Mouse (Mus musculus) activated CD4-positive, CD25-positive, alpha-beta regulatory T cell, adult 4 months (primary cell): Measurements from ENCODE around the gene Hspb1. TPM values are rescaled to one million over a fixed set of nuclear protein-coding genes. Genes with fewer than 3 reads are reported as not detected.

Experiments
- ATAC-seq: one replicate; pipeline ENCODE4 v1.8.0; 2017
- polyA plus RNA-seq, 2 experiments: library from polyadenylated mRNA; unstranded; fragments of 100-300 nt; shearing (Covaris generic); gene quantifications; one replicate each; pipeline ENCODE4 v1.2.1; 2017

Gene Hspb1
- polyA plus RNA-seq: not detected

DNA sequence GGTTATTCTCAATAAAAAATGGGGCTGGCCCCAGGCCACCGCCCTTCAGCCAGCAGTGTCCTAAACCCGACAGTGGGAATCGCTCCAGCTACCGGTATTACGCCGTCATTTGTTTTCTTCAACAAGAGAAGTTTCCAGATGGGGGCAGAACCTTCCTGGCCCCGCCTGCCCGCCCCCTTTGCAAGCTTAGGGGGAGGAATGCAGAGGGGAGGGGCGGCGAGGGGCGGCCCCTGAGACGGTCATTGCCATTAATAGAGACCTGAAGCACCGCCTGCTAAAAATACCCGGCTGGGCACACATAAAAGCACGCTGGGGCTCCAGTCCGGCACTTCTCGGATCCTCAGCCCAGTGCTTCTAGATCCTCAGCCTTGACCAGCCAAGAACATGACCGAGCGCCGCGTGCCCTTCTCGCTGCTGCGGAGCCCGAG lies at the start of gene Hspb1:
TSS of gene Hspb1 (plus strand) at position 245 of the 428 bp plus-strand sequence.
- no peak for ATAC-seq

DNA sequence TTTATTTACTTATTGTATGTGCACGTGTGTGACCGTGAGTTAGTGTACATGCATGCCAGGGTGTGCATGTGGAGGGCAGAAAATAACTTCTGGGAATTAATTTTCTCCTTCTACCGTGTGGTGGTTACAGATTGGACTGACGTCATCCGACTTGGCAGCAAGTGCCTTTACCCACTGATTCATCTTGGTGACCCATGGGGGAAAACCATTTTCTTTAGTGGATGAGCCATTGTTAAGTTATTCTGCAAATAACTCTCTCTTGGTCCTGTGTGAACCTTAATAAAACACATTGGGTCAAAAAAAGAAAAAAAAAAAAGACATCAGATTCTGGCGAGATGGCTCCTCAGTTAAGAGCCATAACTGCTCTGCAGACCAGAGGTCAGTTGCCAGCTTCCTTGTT lies 46.1 kb upstream of the Hspb1 start:
- ATAC-seq: no peak

DNA sequence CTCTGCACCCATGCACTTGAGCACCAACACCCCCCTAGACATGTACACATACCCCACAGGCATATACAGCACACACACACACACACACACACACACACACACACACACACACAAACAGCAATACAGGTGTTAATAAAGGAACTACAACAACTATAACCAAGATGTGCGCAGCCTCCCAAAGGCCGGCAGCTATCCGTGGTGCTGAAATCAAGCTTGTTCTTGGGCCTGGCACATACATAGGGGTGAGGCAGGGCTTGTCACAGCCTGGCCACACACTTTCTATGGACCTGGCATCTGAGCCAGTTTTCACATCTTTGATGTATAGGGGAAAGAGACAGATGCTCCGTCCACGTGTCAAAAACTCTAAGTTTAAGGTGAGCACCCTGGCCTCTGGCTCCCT lies 44.3 kb upstream of the Hspb1 start:
- no peak for ATAC-seq

GRCm38 (mm10) chr5:135845676-135846320 lies 41.9 kb upstream of the Hspb1 start:
- no peak for ATAC-seq

DNA sequence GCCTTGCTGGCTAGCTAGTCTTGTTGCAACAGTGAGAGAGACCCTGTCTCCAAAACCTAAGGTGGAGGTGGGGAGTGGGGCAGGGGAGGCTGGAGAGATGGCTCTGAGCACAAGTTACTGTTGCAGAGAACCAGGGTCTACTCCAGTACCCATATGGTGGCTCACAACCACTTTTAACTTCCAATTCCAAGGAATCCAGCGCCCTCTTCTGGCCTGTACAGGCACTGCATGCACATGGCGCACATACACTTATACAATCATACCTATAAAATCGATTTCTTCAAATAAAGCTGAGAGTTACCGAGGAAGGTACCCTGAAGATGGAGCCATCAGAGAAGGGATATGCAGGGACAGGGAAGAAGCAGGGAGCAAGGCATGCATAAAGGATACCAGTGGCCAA lies 40.3 kb upstream of the Hspb1 start:
- ATAC-seq: no peak

GRCm38 (mm10) chr5:135847881-135848280 lies 39.8 kb upstream of the Hspb1 start:
- no peak for ATAC-seq

DNA sequence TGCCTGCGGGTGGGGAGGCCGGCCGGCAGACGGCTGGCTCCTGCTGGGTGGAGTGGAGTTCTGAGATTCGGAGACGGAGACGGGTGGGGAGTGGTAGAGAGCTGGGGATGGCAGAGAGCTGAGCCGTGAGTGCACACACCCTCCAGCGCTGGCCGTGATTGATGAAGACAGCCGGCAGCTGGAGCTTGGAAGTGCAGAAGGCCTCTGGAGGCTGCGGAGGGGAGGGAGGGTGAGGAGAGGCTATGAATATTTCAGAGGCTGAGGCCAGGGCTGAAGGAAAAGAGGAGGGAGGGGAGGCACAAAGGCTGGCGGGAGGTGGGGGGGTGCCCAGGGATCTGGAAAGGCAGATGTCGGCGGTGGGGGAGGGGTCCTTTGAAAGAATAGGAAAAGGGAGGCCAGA lies 36.7 kb upstream of the Hspb1 start:
- ATAC-seq: no peak

DNA sequence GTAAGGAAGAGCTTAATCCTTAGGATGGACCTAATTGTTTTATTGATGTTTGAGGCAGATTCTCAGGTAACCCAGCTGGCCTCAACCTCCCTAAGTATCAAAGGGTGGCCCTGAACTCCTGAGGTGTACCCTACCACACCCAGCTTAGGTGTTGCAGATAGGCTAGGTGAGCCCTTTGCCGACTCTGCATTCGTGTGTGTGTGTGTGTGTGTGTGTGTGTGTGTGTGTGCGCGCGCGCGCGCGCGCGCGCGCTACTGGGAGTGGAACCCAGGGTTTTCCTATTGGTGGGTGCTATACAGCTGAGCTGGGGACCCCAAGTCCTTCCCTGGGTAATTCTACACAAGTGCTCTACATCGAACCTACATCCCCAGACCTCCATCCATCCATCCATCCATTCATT lies 36.2 kb upstream of the Hspb1 start:
- ATAC-seq: no peak

GRCm38 (mm10) chr5:135852421-135852820 lies 35.3 kb upstream of the Hspb1 start:
- ATAC-seq: no peak

DNA sequence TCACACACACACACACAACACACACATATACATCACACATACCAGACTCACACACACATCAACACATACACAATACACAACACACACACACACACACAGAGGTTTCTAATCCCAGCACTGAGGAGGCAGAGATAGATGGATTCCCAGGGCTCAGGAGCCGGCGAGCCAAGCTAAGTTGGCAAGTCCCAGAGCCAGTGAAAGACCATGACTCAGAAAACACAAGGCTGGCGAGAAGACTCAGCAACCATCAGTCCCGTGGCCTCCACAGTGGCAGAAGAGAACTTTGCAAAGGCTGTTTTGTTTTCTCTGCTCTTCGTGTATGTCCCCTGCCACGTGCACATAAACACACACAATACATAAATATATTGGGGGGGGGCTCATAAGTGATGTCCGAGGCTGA lies 34.0 kb upstream of the Hspb1 start:
- no peak for ATAC-seq

DNA sequence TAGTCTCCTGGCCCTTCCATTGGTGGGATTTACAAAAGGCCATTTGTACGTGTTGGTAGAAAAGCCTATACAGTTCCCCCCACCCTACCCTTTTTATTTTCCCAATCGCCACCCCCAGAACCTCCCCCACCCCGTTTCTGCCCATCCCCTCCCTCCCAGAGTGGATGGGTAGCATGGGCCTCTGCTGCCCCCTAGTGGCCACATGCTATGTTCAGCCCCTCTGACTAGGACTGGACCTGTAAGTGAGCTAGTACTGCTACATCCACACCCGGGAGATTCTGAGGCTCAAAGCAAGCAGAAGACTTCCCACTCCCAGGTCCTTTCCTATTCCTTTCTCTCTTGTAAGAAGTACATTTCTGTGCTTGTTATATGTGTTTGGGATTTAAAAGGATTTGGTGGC lies 32.6 kb upstream of the Hspb1 start:
- ATAC-seq: no peak

DNA sequence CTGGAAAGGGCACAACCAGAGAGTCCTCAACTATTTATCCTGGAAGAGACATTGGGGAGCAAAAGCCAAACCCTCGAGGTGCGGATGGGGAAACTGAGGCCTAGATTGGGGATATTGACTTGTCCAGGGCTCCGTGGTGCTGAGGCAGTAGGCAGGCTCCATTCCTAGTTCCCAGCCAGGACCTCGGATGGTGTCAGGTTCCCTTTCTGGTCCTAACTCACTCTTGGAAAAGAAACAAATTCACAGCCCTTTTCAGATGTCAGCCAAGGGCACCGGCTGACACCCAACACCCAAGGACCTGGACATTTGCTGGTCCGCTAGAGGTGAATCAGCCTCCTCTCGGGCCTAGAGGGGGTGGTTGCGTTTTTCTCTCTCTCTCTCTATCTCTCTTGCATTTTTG lies 21.1 kb upstream of the Hspb1 start:
- no peak for ATAC-seq

DNA sequence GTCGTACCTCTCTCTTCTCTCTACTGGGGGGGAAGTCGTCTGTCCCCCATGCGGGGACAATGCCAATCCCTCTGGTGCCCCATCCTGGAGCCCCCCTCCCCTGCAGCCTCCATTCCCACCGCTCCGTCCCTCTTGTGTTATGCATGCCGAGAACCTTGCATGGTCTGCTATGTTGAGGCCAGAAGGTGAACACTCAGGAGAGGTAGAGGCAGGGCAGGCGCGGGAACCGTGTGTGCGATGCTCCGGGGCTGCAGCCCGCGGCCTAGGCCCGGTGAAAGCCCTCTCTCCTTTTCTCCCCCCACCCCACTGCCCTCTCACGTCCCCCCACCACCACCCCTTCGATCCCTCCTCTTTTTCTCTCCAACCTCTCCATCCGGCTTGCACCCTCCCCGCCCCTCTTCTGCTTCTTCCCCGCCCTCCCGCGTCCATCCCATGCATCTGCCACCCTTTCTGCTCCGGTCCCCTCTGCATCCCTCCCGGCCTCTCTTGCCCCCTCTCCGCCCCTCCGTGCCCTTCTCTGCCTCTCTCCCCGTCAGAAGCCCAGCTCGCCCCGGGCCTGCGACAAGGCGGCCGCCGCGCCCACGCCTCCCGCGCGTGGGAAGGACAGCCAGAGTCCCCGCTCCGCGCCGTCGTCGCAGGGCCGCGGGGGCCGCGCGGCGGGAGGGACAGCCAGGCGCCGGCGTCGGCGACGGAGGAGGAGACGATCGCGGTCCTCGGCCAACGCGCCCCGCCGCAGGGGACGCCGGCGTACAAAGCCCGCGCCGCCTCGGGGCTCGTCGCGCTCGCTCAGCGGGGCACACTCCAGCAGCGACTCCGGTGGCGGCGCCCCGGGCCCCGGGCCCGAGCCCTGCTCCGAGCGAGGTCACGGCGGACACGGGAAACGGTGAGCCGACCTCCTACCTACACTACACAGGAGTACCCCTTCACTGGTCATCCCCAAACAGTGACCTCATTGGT lies 19.8 kb upstream of the Hspb1 start:
- ATAC-seq: no peak

DNA sequence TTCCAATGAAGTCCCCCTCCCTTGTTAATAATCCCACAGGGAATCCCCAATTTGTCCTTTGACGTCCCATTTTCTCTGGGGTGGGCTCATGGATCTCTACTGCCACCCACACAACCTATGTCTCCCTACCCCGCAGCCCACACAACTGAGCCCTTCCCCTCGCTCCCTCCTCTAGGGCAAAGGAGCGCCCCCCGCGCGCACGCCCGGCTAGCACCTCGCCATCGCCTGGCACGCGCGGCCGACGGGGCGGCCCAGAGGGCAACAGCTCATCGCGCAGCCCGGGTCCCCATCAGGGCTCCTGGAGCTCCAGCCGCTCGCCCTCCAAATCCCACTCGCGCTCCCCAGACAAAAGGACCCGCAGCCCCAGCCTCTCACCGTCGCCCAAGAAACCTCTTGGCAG lies 19.1 kb upstream of the Hspb1 start:
- ATAC-seq: no peak

GRCm38 (mm10) chr5:135869661-135870423 lies 17.9 kb upstream of the Hspb1 start:
- ATAC-seq: no peak

DNA sequence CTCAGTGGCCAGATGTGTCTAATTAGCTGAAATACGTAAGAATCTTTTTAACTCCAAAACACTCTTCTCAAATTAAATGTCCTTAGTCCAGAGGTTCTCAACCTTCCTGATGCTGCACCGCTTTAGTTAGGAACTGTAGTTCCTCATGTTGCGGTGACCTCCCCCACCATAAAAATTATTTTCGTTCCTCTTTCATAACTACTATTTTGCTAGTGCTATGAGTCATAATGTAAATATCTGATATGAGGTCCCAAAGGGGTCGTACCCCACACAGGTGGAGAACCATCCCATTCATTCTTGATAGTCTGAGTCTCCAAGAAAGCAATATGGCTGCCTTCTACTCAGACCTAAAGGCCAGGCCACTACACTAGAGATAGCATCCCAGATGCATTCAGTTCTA lies 17.2 kb upstream of the Hspb1 start:
- ATAC-seq: no peak

DNA sequence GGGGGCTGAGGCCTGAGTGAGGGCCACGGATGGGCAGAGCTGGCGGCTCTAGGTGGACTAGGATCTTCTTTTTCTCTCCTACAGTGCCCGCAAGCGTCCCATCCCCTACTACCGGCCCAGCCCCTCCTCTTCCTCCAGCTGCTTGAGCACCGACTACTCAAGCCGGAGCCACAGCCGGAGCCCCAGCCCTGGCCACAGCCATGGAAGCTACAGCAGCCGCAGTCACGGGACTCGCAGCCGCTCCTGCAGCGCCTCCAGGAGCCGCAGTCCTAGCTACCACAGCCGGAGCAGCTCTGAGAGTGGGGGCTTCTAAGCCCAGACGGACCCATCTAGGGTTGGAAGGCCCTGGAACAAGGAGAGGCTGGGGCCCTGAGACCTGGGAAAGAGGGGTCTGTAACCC lies 14.7 kb upstream of the Hspb1 start:
- ATAC-seq: no peak

DNA sequence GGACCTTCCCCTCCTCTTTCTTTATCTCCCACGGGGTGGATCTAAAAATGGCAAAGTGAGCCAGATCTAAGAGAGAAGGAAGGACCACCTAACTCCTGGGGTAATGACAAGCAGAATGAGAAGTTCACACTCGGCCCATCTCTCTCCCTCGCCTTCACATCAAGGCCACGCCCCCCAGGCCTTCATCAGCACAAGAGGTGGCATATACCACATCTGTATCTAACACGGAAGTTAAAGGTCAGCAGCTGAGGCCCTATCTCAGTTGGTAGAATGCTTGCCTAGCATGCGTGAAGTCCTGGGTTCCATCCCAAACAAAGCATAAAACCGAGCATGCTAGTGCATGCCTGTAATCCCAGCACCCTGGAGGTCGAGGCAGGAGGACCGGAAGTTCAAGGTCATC lies 14.0 kb upstream of the Hspb1 start:
- ATAC-seq: peak; percentile 32

DNA sequence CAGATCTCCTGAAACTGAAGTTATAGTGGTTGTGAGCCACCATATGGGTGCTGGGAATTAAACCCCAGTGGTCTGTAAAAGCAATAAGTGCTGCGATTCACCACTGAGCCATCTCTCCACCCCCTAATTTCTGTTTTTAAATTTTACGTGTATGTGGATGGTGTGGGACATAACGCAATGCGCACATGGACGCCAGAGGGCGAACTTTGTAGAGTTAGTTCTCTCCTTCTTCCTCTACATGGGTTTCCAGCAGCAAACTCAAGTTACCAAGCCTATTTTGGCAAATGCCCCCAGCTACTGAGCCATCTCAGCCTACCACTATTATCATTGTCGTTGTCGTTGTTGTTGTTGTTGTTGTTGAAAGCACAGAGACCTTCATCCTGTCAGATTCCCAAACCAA lies 10.5 kb upstream of the Hspb1 start:
- no peak for ATAC-seq

DNA sequence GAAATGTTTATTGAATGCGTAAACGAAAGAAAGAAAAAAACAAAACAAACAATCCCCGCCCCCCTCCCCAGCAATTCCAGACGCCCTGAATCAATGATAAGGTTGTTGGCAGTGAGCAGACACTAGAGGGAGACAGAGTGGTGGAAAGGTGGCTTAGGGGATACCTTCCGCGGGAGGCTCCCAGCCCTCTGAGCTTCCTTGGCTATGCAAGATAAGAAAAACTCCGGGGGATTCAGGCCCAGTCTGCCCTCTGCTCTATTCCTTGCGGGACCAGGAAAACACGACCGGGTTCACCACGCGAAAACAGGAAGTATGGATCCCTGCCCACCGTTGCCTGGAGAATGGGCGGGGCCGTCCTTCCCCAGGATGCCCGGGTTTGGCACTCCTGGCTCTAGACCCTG lies 9.9 kb upstream of the Hspb1 start:
- ATAC-seq: no peak

DNA sequence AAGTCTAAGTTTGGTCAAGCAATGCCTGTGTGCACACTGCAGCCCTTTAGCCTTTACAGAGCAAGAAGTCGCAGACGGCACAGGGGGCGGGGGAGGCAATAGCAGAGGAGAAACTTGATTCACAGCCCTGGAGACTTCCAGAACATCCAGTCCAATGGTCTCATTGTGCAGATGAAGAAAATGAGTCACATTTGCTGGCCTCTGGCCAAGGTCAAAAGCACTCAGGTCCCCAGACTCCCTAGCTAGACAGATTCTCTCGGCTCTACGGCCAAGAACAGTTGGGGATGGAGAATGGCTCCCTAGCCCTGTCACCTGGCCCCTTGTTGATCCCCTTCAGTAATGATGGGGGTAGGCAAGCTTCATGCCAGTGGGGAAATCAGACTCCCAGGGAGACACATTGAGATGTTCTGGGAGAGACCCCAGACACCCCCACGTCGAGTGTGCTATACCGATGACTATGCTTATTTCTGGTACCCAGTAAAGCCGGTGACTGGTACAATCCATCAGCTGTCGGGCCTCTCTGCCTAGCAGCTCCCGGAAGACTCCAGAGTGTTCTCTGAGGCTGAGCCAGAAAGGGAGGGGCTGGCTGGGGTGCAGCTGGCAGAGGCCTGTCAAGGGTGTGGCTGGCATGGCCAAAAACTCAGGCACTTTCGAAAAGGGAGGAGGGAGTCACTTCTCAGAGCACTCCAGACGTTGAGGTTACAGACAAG lies 8.1 kb upstream of the Hspb1 start:
- no peak for ATAC-seq

DNA sequence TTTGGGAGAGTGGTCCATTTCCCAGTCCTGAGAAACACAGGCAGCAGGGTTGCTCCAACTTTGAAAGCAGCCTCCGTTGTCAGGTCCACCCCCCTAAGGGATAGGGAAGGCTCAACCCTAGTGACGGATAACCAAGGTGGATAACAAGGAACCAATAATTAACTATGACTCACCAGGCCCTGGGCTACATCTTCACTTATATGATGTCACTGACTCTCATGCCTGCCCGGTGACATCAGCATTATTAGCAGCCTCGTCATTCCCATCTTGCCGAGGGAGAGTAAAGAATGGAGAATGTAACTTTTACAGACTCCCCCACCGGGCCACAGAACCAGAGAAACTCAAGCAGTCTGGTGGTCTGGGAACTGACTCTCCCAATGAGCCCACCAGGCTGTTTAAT lies 3.1 kb upstream of the Hspb1 start:
- no peak for ATAC-seq
